Mouse (Mus musculus) heart, postnatal 14 days (tissue): ENCODE results near the gene Sema4c. TPM values are rescaled to one million over a fixed set of nuclear protein-coding genes. Genes with fewer than 3 reads are reported as not detected.

Experiments used
- DNase-seq, 2 experiments: peaks; one replicate each; pipeline ENCODE4 v3.0.0; 2021 to 2022
- intact Hi-C: fragments of 180-260 bp; cut with DNase I; formaldehyde crosslinking; loops from one replicate; pipeline ENCODE4 v1.15.1; 2025
- microRNA-seq, 2 experiments: library from miRNA; unstranded; fragments of <30 nt; microRNA quantifications; one replicate each; pipeline ENCODE4 v1.2.0; 2021 to 2022
- total RNA-seq, 2 experiments: library from RNA; stranded (reverse); gene quantifications; 2 replicates each; pipeline ENCODE4 v1.2.3; 2021

Gene Sema4c
- total RNA-seq, 2 experiments from 2014 or later = 19.4 to 20.0 TPM

DNA sequence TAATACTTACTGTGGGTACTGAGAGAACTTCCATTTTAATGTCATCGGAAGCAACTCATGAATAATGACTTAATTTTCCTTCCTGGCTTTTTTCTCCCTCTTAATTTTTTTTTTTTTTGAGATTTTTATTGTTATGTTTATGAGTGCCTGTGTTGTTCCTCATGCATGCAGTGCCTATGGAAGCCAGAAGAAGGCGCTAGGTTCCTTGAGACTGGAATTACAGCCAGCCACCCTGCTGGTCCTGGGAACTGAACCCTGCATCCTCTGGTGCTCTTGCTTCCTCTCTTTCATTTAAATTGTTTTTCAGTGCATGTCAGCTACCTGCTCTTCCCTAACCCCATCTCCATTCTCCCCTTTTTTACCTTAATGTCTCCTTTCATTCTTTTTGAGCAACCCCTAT is 44.4 kb downstream of the Sema4c start:
- intact Hi-C loops = no loop called here
- no peak for DNase-seq

GRCm38 (mm10) chr1:36513310-36513709 is 44.8 kb downstream of the Sema4c start:
- DNase-seq = no peak
- intact Hi-C loops = no loop called here

- intact Hi-C loops = no loop called here
- DNase-seq = no peak
These were observed 45.2 kb downstream of the Sema4c start for GRCm38 (mm10) chr1:36512966-36513280.

DNA sequence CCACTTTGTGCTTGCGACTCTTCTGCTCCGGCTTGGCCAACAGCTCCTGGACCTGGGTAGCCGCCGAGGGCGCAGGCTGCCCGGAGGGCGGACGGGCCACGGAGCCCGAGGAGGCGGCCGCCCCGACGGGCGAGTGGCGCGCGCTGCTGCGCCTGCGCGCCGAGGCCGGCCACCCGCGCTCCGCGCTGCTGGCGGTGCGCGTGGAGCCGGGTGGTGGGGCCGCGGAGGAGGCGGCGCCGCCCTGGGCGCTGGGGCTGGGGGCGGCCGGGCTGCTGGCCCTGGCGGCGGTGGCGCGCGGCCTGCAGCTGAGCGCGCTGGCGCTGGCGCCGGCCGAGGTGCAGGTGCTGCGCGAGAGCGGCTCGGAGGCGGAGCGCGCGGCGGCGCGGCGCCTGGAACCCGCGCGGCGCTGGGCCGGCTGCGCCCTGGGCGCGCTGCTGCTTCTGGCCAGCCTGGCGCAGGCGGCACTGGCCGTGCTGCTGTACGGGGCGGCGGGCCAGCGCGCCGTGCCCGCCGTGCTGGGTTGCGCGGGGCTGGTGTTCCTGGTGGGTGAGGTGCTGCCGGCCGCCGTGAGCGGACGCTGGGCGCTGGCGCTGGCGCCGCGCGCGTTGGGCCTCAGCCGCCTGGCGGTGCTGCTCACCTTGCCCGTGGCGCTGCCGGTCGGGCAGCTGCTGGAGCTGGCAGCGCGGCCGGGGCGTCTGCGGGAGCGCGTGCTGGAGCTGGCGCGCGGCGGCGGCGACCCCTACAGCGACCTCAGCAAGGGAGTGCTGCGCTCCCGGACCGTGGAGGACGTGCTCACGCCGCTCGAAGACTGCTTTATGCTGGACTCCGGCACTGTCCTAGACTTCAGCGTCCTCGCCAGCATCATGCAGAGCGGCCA is 45.8 kb downstream of the Sema4c start:
- DNase-seq = peak; percentile 57 to 65
- intact Hi-C loops = no loop called here

DNA sequence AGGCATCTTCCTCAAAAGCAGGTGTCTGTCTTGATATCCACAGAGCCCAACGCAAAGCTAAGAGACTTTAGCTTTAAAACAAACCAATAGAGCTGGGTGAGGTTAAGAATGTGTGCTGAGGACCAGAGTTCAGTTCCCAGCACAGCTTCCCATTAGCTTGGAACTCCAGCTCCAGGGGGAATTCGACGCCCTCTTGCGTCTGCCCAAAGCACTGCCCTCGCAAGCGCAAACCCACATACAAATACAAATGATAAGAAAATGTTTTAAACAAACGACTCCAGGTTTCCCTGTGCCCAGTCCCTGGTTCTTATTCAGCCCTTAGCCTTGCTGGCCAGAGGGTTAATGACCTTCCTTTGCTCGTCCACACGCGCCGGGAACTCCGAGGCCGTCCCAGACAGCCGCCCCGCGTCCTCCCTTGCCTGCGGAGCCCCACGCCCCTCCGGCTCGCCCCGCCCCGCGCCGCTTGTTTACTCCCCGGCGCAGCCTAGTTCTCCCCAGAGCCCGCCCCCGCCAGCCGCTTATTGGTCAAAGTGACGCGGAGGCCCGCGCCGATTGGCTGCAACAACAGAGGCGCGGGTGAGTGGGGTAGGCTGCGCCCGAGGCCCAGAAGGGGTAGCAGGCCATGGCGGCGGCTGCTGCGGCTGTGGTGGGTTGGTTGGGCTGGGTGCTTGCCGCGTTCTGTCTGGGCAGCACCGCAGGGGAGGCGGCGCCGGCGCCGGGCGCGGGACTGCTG is 46.7 kb downstream of the Sema4c start, which contains the start of gene Cnnm3:
TSS of gene Cnnm3 (plus strand) at position 579 of the 733 bp plus-strand sequence.
- peak; percentile 100 for DNase-seq
- intact Hi-C loops = no loop called here

DNA sequence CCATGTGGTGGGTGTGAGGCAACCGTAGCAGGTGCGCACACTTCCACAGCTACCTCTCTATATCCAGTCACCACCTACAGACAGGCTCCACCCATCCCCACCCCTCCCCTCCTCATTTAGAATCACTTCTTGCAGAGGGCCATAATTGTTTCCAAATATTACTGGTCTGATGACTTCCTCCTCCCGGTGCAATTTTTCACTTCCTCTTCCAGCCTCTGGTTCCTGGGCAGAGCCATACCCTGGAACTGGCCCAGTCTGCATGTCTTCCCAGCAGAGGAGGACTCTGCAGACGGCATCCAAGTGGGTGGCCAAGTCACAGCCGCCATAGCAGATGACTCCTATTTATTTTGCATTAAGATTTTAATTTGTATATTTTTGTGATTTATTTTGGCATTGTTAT is 49.9 kb downstream of the Sema4c start:
- intact Hi-C loops = no loop called here
- DNase-seq = no peak

GRCm38 (mm10) chr1:36501261-36501660 is 56.9 kb downstream of the Sema4c start:
- DNase-seq = peak; percentile 76 to 86
- intact Hi-C loops = loop anchor here (2.0 kb wide), 1 partner anchor 178 kb away; no protein-coding TSS in a partner anchor

Small RNAs within 50 kb of the gene (microRNA-seq; reads per million reads assigned to microRNA genes)
- 0 reads per million in 2 experiments for gene Gm47280

Other genes starting within 250 kb of the Sema4c start
- 10 to 100 TPM; 58.8 to 60.5 TPM for gene Kansl3, start 189.2 kb downstream of the Sema4c start, total RNA-seq
- not detected for gene Fer1l5, start 186.1 kb downstream of the Sema4c start, total RNA-seq
- gene Lman2l, start 113.1 kb downstream of the Sema4c start, total RNA-seq = 10 to 100 TPM; 19.9 to 20.8 TPM
- gene Cnnm4, start 86.7 kb downstream of the Sema4c start, total RNA-seq = 1 to 10 TPM; 3.4 to 4.1 TPM
- gene Cnnm3, start 46.5 kb downstream of the Sema4c start, total RNA-seq = 10 to 100 TPM; 12.9 to 15.6 TPM
- gene Ankrd23, start 21.5 kb downstream of the Sema4c start, total RNA-seq = 100 to 1,000 TPM; 101 to 170 TPM
- gene Gm42417, start 18.9 kb downstream of the Sema4c start, total RNA-seq = 10 to 100 TPM; 52.6 to 94.6 TPM
- gene Ankrd39, start 10.9 kb downstream of the Sema4c start, total RNA-seq = 10 to 100 TPM; 10.4 to 11.9 TPM
- under 1 TPM; 0.67 to 0.73 TPM for gene Fam178b, start 124.8 kb upstream of the Sema4c start, total RNA-seq
- 1,000 to 10,000 TPM; 2,156 to 2,164 TPM for gene Cox5b, start 133.1 kb upstream of the Sema4c start, total RNA-seq
- not detected for gene 4933424G06Rik, start 151.8 kb upstream of the Sema4c start, total RNA-seq
- 100 to 1,000 TPM; 106 TPM for gene Actr1b, start 156.1 kb upstream of the Sema4c start, total RNA-seq
- 1 to 10 TPM in 1 of 2 experiments, under 1 TPM in 1; 0.22 to 3.3 TPM for gene Zap70, start 203.4 kb upstream of the Sema4c start, total RNA-seq